Mouse (Mus musculus) liver, embryonic 12.5 days (tissue): ENCODE measurements around the gene Erg. TPM values are rescaled to one million over a fixed set of nuclear protein-coding genes. Genes with fewer than 3 reads are reported as not detected.

ENCODE experiments used
- ATAC-seq: fragments of 200-750 bp; cut with Nextera tagmentation; 2 replicates; pipeline ENCODE4 v1.8.0; 2017; ENCODE audit warnings: moderate number of reproducible peaks, mild to moderate bottlenecking, moderate library complexity
- H3K27ac ChIP-seq: fragments of 300-500 bp; sonication (generic); 2 replicates; pipeline ENCODE4 v1.5.1; 2016; ENCODE audit warnings: mild to moderate bottlenecking
- H3K27me3 ChIP-seq: fragments of 300-500 bp; sonication (generic); replicated peaks from 2 replicates; pipeline ENCODE4 v1.6.1; 2016; ENCODE audit warnings: mild to moderate bottlenecking, moderate library complexity
- H3K36me3 ChIP-seq: fragments of 300-500 bp; sonication (generic); 2 replicates; pipeline ENCODE4 v1.6.1; 2016; ENCODE audit warnings: mild to moderate bottlenecking, moderate library complexity
- H3K4me1 ChIP-seq: fragments of 300-500 bp; sonication (generic); 2 replicates; pipeline ENCODE4 v1.6.1; 2016
- H3K4me2 ChIP-seq: fragments of 300-500 bp; sonication (generic); 2 replicates; pipeline ENCODE4 v1.6.1; 2016; ENCODE audit warnings: mild to moderate bottlenecking, moderate library complexity
- H3K4me3 ChIP-seq: fragments of 300-500 bp; sonication (generic); 2 replicates; pipeline ENCODE4 v1.5.1; 2016; ENCODE audit warnings: mild to moderate bottlenecking, moderate library complexity
- H3K9ac ChIP-seq: fragments of 300-500 bp; sonication (generic); 2 replicates; pipeline ENCODE4 v1.6.1; 2016; ENCODE audit warnings: mild to moderate bottlenecking, moderate library complexity
- H3K9me3 ChIP-seq: fragments of 300-500 bp; sonication (generic); replicated peaks from 2 replicates; pipeline ENCODE4 v1.6.1; 2016; ENCODE audit warnings: mild to moderate bottlenecking, moderate library complexity
- WGBS: fragments of 180-500 bp; shearing (Covaris S2); methylation state at CpG from one replicate; pipeline ENCODE4 v1.1.7; 2016; ENCODE audit not compliant: insufficient replicate concordance; 5-methylcytosine and 5-hydroxymethylcytosine counted together
- polyA plus RNA-seq: library from polyadenylated mRNA; unstranded; fragments of >200 nt; fragmentation: Nextera tagmentation; extraction: Ambion mirVana; gene quantifications from 2 replicates; pipeline ENCODE4 v1.2.1, GENCODE M21; 2016

Gene Erg
- polyA plus RNA-seq, 1 experiment from 2014 or later = 1.4 TPM

DNA sequence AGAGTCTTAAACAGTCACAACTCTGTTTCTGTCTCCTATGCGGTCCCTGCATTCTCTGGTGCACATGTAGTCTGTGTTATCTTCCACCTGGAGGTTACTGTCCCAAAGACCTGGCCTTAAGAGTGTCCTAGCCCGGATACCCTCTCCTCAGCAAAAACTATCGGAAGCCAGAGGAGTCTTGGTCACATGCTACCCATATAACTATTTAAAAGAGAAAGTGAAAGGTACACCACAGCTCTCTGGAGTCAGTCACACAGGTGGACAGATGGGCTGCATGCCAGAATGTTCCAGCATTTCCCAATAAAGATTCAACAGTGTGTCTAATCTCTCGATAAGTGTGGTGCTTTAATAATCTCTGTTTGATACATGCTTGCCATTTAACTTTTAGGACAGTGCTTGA lies 7.1 kb downstream of the Erg start:
- no peaks in the 10 kb centered on the region for H3K9me3 ChIP-seq
- H3K27ac ChIP-seq = no peak overlapping the region
- no peak for ATAC-seq
- H3K27me3 ChIP-seq = peaks cover 23% of the 10 kb centered on the region
- H3K36me3 ChIP-seq = no peaks in the 10 kb centered on the region
- no peaks in the 10 kb centered on the region for H3K4me1 ChIP-seq
- 76% methylated on average over 4 of the region's 4 CpGs for WGBS
- H3K4me3 ChIP-seq = no peak overlapping the region
- H3K4me2 ChIP-seq = no peak overlapping the region
- H3K9ac ChIP-seq = no peak overlapping the region

DNA sequence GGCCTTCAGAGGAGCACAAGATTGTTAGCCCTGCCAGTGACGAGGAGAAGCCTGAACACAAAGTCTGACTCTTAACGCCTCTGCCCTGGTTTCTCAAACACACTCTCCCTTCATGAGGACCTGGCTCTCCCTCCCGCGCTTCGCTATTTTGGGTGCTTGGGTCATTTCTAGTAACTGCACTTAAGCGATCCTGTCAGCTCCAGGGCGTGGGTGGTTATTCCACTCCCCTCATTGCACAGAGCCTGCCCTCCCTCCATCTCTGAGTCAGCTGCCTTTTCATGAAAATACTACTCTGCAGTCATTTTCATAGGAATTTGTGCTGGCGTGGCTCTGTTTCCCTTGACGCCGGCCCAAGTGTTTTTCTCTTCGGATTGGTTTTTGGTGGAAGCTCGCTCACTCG lies 13.2 kb downstream of the Erg start:
- Histone ChIP-seq H3K4me2 (no peak overlapping the region), H3K27ac (no peak overlapping the region), H3K4me3 (no peak overlapping the region), H3K4me1 (no peaks in the 10 kb centered on the region), H3K9ac (no peak overlapping the region), H3K9me3 (no peaks in the 10 kb centered on the region), H3K36me3 (no peaks in the 10 kb centered on the region), H3K27me3 (no peaks in the 10 kb centered on the region)
- WGBS = 81% methylated on average over 13 of the region's 13 CpGs
- ATAC-seq = no peak

DNA sequence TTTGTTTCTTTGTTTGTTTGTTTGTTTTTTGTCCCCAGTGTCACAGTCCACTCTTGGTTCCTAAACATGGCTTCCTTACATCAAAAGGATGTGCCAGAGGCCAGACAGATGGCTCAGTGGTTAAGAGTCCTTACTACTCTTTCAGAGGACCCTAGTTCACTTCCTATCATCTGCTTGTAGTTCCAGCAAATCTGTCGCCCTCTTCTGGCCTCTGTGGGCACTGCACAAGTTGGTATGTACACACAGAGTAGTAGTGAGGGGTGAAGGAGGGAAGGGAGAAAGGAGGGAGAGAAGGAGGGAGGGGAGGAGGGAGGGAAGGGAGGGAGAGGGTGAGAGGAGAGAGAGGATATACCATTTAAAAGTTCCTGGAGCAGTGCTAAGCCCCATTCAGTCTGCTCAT lies 15.8 kb downstream of the Erg start:
- no peak overlapping the region for H3K4me3 ChIP-seq
- H3K27me3 ChIP-seq = no peaks in the 10 kb centered on the region
- no peak overlapping the region for H3K27ac ChIP-seq
- H3K9ac ChIP-seq = no peak overlapping the region
- no peaks in the 10 kb centered on the region for H3K9me3 ChIP-seq
- H3K4me2 ChIP-seq = no peak overlapping the region
- H3K36me3 ChIP-seq = no peaks in the 10 kb centered on the region
- 0% methylated on average over 1 of the region's 1 CpGs for WGBS
- no peak for ATAC-seq
- no peaks in the 10 kb centered on the region for H3K4me1 ChIP-seq

DNA sequence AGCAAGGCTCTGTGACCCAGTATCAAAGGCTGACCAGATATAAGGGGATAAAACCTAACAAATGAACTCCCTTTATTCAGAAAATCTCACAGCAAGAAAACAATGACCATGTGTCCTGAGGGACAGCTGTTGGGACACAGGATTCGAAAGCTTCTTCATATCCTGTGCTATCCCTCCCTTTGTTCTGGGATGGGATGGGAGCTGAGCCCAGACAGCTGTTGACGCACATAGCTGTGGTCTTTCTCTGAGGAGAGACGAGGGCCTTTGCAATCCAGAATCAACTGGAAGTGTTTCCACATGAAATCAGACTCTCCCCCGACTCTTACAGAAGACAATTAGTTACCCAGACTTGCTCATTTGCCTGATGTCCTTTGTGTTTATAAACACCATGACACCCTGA lies 29.6 kb downstream of the Erg start:
- Histone ChIP-seq H3K4me2 (no peak overlapping the region), H3K4me1 (no peaks in the 10 kb centered on the region), H3K9me3 (no peaks in the 10 kb centered on the region), H3K9ac (no peak overlapping the region), H3K27ac (no peak overlapping the region), H3K27me3 (no peaks in the 10 kb centered on the region), H3K4me3 (no peak overlapping the region), H3K36me3 (no peaks in the 10 kb centered on the region)
- WGBS = 59% methylated on average over 4 of the region's 4 CpGs
- no peak for ATAC-seq

DNA sequence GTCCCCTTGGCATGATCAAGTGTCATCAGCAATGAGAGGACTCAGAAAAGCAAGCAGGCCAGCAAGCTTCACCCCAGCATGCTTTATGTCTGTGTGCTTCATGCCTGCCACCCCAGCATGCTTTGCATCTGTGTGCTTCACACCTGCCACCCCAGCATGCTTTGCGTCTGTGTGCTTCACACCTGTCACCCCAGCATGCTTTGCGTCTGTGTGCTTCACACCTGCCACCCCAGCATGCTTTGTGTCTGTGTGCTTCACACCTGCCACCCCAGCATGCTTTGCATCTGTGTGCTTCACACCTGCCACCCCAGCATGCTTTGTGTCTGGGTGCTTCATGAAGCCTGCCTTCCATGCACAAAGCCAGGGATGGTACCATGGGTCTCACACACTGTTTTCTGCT lies 33.3 kb downstream of the Erg start:
- WGBS = 85% methylated on average over 2 of the region's 2 CpGs
- H3K36me3 ChIP-seq = no peaks in the 10 kb centered on the region
- ATAC-seq = no peak
- no peaks in the 10 kb centered on the region for H3K4me1 ChIP-seq
- no peaks in the 10 kb centered on the region for H3K27me3 ChIP-seq
- H3K4me3 ChIP-seq = no peak overlapping the region
- no peak overlapping the region for H3K4me2 ChIP-seq
- H3K9me3 ChIP-seq = no peaks in the 10 kb centered on the region
- no peak overlapping the region for H3K9ac ChIP-seq
- no peak overlapping the region for H3K27ac ChIP-seq

DNA sequence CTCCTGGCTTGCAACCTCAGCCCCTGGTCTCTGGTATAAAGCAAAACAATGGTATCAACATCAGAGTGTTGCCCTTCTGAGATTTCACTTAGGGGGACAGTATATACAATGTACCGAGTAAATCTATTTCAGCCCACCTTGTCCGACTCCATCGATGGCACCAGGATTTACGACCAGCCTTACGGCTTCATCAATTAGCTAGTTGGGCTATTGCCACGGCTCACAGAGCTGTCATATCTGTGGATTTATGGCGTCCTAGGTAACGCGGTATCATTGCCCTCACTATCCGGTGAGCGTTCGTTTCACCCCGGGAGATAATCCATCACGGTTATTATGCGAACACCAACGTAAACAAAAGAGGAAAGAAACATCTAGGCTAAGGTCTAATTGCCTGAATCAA lies 33.9 kb downstream of the Erg start:
- Histone ChIP-seq H3K9me3 (no peaks in the 10 kb centered on the region), H3K9ac (no peak overlapping the region), H3K4me3 (no peak overlapping the region), H3K27ac (no peak overlapping the region), H3K4me2 (no peak overlapping the region), H3K4me1 (no peaks in the 10 kb centered on the region), H3K27me3 (no peaks in the 10 kb centered on the region), H3K36me3 (no peaks in the 10 kb centered on the region)
- ATAC-seq = no peak
- WGBS = 68% methylated on average over 16 of the region's 16 CpGs

DNA sequence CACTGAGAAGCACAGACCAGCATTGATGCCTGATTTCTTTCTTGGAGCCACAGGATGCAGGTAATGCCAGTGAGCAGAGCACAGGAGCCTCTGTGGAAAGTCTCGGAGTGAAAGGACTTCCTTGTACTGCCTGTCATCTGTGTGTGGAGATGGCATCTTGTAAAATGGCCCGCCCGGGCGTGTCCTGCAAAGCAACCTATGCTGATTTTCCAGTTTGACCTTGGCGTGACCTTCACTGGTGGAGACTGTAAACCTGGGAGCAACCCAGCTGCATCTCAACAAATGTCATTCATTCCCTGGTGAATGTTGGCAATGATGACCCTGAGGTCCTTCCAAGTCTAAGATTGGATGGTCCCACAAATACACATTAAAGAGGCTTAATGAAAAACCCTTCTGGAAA lies 35.9 kb downstream of the Erg start:
- Histone ChIP-seq H3K36me3 (no peaks in the 10 kb centered on the region), H3K27me3 (no peaks in the 10 kb centered on the region), H3K4me1 (no peaks in the 10 kb centered on the region), H3K9me3 (no peaks in the 10 kb centered on the region), H3K27ac (no peak overlapping the region), H3K9ac (no peak overlapping the region), H3K4me3 (no peak overlapping the region), H3K4me2 (no peak overlapping the region)
- 71% methylated on average over 5 of the region's 5 CpGs for WGBS
- ATAC-seq = no peak

DNA sequence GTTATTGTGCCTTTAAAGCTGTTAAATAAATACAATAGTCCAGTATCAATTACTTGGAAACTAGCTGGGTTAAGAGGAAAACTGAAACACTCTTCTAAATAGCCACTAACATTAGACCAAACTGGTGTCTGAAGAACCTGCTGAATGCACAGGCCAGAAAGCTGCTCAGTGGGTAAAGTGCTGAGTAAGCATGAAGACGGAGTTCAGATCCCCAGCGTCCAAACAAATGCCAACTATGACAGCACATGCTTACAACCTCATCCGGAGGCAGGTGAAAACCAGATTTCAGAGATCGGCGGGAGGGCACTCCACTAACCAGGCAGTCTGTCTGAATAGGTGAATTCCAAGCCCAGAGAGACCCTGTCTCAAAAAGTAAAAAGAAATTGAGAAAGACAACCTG lies 41.6 kb downstream of the Erg start:
- 79% methylated on average over 5 of the region's 5 CpGs for WGBS
- H3K27ac ChIP-seq = no peak overlapping the region
- no peaks in the 10 kb centered on the region for H3K27me3 ChIP-seq
- H3K9me3 ChIP-seq = no peaks in the 10 kb centered on the region
- no peak overlapping the region for H3K9ac ChIP-seq
- ATAC-seq = no peak
- H3K4me3 ChIP-seq = no peak overlapping the region
- H3K4me2 ChIP-seq = no peak overlapping the region
- no peaks in the 10 kb centered on the region for H3K36me3 ChIP-seq
- H3K4me1 ChIP-seq = no peaks in the 10 kb centered on the region

DNA sequence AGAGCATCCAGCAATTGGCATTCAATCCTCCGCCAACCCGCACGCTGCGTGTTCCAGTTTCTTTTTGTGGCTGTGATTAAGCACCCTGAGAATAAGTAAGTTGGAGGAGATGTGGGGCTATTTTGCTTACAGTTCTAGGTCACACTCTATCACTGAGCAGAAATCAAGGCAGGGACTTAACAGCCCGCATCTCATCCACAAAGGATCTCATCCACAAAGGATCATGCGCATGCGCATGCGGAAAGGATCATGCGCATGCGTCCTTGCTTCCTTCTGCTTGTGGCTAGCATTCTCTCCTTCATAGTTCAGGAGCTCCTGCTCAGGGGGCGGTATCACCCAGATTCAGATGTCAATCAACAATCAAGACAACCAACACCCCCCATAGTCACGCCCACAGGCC lies 42.9 kb downstream of the Erg start:
- ATAC-seq = no peak
- Histone ChIP-seq H3K4me2 (no peak overlapping the region), H3K36me3 (no peaks in the 10 kb centered on the region), H3K27ac (no peak overlapping the region), H3K9ac (no peak overlapping the region), H3K9me3 (no peaks in the 10 kb centered on the region), H3K27me3 (no peaks in the 10 kb centered on the region), H3K4me3 (no peak overlapping the region), H3K4me1 (no peaks in the 10 kb centered on the region)
- WGBS = 77% methylated on average over 12 of the region's 12 CpGs

DNA sequence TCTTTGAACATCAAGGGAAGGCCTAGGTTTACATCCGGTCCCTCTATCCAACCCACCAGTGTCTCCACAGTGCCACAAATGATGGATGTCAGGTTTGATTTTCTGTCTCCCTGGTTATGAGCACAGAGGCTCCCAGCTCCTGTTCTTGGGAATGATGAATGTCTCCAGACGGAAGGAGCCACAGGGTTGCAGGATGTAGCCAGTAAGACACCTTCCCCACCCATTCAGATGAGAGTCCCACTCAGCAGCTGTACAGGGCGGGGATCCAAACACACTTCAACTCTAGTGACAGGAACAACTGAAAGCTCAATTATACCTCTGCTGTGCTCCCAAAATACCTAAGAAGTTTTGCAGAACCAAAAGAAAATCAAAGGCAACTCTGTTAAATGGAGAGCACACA lies 51.2 kb downstream of the Erg start:
- WGBS = 66% methylated on average over 3 of the region's 3 CpGs

DNA sequence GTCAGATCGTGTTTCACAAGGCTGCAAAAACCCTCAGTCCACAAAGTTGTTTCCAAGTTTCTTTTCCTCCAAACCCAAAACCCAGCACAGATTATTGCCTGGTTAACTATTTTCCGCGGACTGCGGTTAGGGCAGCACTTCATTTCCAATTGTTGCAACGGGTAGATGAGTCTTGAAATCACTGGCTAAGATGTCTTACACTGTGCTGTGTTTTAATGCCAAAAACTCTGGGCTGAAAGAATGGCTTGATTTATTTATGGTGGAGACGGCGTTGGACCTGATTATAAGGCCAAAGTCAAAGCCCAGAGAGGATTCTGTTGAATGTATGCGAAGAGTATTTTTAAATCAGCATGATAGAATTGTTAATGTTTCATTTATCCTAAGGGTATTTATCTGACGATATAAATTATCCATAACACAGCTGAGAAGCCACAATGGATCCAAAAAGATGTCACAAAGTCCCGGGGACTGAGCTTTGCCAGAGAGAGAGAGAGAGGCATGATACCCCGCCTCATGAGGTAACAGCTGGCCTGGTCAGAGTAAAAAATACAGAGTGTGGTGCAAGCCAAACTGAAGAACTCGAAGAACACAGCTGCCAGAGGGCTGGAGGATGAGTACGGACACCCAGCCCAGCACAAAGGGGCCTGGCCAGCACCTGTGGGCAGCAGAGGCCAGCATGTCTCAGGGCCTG lies 53.9 kb downstream of the Erg start:
- no peak overlapping the region for H3K4me2 ChIP-seq
- H3K36me3 ChIP-seq = no peaks in the 10 kb centered on the region
- 68% methylated on average over 13 of the region's 13 CpGs for WGBS
- no peak overlapping the region for H3K27ac ChIP-seq
- H3K9ac ChIP-seq = no peak overlapping the region
- no peak overlapping the region for H3K4me3 ChIP-seq
- no peaks in the 10 kb centered on the region for H3K9me3 ChIP-seq
- no peaks in the 10 kb centered on the region for H3K4me1 ChIP-seq
- no peaks in the 10 kb centered on the region for H3K27me3 ChIP-seq
- no peak for ATAC-seq

More for the DNA sequence above, 51.2 kb downstream of the Erg start:
- Histone ChIP-seq H3K36me3 (no peaks in the 10 kb centered on the region), H3K9ac (no peak overlapping the region), H3K9me3 (no peaks in the 10 kb centered on the region), H3K27me3 (no peaks in the 10 kb centered on the region), H3K27ac (no peak overlapping the region), H3K4me2 (no peak overlapping the region), H3K4me1 (no peaks in the 10 kb centered on the region), H3K4me3 (no peak overlapping the region)
- no peak for ATAC-seq

DNA sequence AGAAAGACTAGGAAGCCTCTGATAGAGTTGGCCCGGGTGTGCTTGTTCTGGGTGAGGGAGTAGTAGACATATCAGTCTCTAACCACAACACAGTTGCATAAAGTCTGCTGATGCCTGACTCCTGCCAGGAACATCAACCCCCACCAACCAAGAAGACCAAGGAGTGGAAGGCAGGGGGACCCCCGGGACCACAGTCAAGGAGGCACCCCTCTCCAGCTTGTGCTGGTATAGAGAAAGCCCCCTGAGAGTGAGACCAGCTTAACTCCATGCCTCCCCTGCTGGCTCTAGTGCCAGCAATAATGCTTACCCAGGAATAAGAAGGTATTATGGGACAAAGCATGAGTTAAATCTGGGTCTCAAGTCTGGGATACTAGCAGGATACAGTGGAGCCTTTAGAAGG lies 58.8 kb downstream of the Erg start:
- no peak overlapping the region for H3K4me3 ChIP-seq
- H3K27me3 ChIP-seq = no peaks in the 10 kb centered on the region
- no peaks in the 10 kb centered on the region for H3K36me3 ChIP-seq
- 57% methylated on average over 2 of the region's 2 CpGs for WGBS
- H3K9me3 ChIP-seq = no peaks in the 10 kb centered on the region
- H3K27ac ChIP-seq = no peak overlapping the region
- no peak overlapping the region for H3K4me2 ChIP-seq
- H3K9ac ChIP-seq = no peak overlapping the region
- no peak for ATAC-seq
- no peaks in the 10 kb centered on the region for H3K4me1 ChIP-seq

DNA sequence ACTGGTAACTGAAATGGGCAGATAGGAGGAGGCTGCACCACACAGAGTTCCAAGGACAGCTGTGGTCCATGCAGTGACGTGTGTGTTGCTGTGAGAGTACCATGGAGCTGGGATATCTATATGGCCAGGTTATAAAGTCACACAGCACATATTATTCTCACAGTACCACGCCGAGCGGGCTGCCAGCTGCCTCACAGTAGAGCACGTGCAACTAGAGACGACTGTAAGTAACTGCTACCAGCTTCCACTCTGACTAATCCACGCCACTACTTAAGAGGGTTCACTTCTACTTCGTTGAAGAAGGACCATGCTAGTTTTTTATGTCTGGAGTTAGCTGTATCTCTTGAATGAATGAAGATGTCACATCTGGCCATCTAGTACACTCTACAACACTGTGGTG lies 66.9 kb downstream of the Erg start:
- Histone ChIP-seq H3K4me3 (no peak overlapping the region), H3K36me3 (no peaks in the 10 kb centered on the region), H3K9me3 (no peaks in the 10 kb centered on the region), H3K9ac (no peak overlapping the region), H3K27me3 (no peaks in the 10 kb centered on the region), H3K4me1 (no peaks in the 10 kb centered on the region), H3K27ac (no peak overlapping the region), H3K4me2 (no peak overlapping the region)
- WGBS = 68% methylated on average over 8 of the region's 8 CpGs
- no peak for ATAC-seq
